Mouse (Mus musculus): Measurements from ENCODE around the gene Parn.

GRCm38 (mm10) chr16:13668402-13669108 is 585 bp upstream of the Parn start:
- TF ChIP-seq GATA1 (IDR thresholded peaks at IDR 0.05; ENCODE audit: low read length) (0 out of 2 replicates have a peak, but pooled peaks have one; percentile 37), TAL1 (IDR thresholded peaks at IDR 0.05; ENCODE audit: low read length) (no peak)
